Mouse (Mus musculus): ENCODE measurements around the gene Pld2. TPM values are rescaled to one million over a fixed set of nuclear protein-coding genes. Genes with fewer than 3 reads are reported as not detected.

Gene Pld2
- total and polyA plus RNA-seq, 2 experiments from 2014 or later = 11.6 to 40.5 TPM

DNA sequence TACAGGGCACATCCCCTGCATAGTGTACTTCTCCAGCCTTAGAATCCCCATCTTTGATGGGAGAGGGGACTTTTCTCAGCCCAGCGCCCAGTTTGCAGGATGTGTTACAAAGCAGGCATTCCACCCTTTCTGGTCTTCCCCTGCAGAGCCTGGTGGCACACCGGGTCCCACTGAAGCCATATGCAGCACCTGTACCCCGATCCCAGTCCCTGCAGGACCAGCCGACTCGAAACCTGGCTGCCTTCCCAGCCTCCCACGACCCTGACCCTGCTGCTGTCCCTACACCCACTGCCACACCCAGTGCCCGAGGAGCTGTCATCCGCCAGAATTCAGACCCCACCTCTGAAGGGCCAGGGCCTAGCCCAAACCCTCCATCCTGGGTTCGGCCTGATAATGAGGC is 67.7 kb downstream of the Pld2 start:
- H3K4me1 ChIP-seq (ENCODE audit: insufficient read depth) = no peaks in the 10 kb centered on the region
- DNase-seq (no peak), ATAC-seq (no peak)
- no peaks in the 10 kb centered on the region for H3K9me3 ChIP-seq (ENCODE audit: low read length)
- WGBS = 91% methylated on average over 9 of the region's 9 CpGs
- no peaks in the 10 kb centered on the region for H3K27me3 ChIP-seq (ENCODE audit: insufficient read depth, low read length)
- H3K36me3 ChIP-seq (ENCODE audit: insufficient read depth) = peaks cover 78% of the 10 kb centered on the region
- H3K9ac ChIP-seq = no peak overlapping the region
- no peak overlapping the region for H3K27ac ChIP-seq (ENCODE audit: low read depth, low read length)
- no peak overlapping the region for H3K4me2 ChIP-seq (ENCODE audit: low read depth)
- no peak overlapping the region for H3K4me3 ChIP-seq (ENCODE audit: low read depth, low read length)
- TF ChIP-seq CTCF (IDR thresholded peaks at IDR 0.05; ENCODE audit: low read depth) = no peak

Other genes starting within 250 kb of the Pld2 start
- 0.10 TPM in 1 of 2 replicates, not detected in the other for gene Alox12e, start 217.4 kb upstream of the Pld2 start, total RNA-seq (2014; rRNA removed)
- gene Alox12e, start 217.4 kb upstream of the Pld2 start, polyA plus RNA-seq (2015; fragmentation: Nextera tagmentation; extraction: Ambion mirVana) = 0.08 TPM in 2 replicates
- not detected in 2 replicates for gene Alox15, start 188.0 kb upstream of the Pld2 start, total RNA-seq (2014; rRNA removed)
- gene Alox15, start 188.0 kb upstream of the Pld2 start, polyA plus RNA-seq (2015; fragmentation: Nextera tagmentation; extraction: Ambion mirVana) = 0.09 TPM in 1 of 2 replicates, not detected in the other
- gene Pelp1, start 130.0 kb upstream of the Pld2 start, total RNA-seq (2014; rRNA removed) = 24.5 and 30.7 TPM in 2 replicates
- gene Pelp1, start 130.0 kb upstream of the Pld2 start, polyA plus RNA-seq (2015; fragmentation: Nextera tagmentation; extraction: Ambion mirVana) = 21.0 and 31.3 TPM in 2 replicates
- 71.9 and 74.4 TPM in 2 replicates for gene Arrb2, start 107.4 kb upstream of the Pld2 start, total RNA-seq (2014; rRNA removed)
- 39.6 and 44.9 TPM in 2 replicates for gene Arrb2, start 107.4 kb upstream of the Pld2 start, polyA plus RNA-seq (2015; fragmentation: Nextera tagmentation; extraction: Ambion mirVana)
- gene Med11, start 88.1 kb upstream of the Pld2 start, total RNA-seq (2014; rRNA removed) = 21.2 and 41.3 TPM in 2 replicates
- gene Med11, start 88.1 kb upstream of the Pld2 start, polyA plus RNA-seq (2015; fragmentation: Nextera tagmentation; extraction: Ambion mirVana) = 35.3 and 35.6 TPM in 2 replicates
- gene Zmynd15, start 80.6 kb upstream of the Pld2 start, total RNA-seq (2014; rRNA removed) = 0.54 and 1.1 TPM in 2 replicates
- 0.24 and 0.84 TPM in 2 replicates for gene Zmynd15, start 80.6 kb upstream of the Pld2 start, polyA plus RNA-seq (2015; fragmentation: Nextera tagmentation; extraction: Ambion mirVana)
- 2.2 and 2.3 TPM in 2 replicates for gene Cxcl16, start 80.1 kb upstream of the Pld2 start, total RNA-seq (2014; rRNA removed)
- gene Cxcl16, start 80.1 kb upstream of the Pld2 start, polyA plus RNA-seq (2015; fragmentation: Nextera tagmentation; extraction: Ambion mirVana) = 2.0 and 2.4 TPM in 2 replicates
- 2.8 and 6.3 TPM in 2 replicates for gene Tm4sf5, start 34.8 kb upstream of the Pld2 start, total RNA-seq (2014; rRNA removed)
- 7.5 and 11.6 TPM in 2 replicates for gene Tm4sf5, start 34.8 kb upstream of the Pld2 start, polyA plus RNA-seq (2015; fragmentation: Nextera tagmentation; extraction: Ambion mirVana)
- not detected in 2 replicates for gene Vmo1, start 25.4 kb upstream of the Pld2 start, total RNA-seq (2014; rRNA removed)
- gene Vmo1, start 25.4 kb upstream of the Pld2 start, polyA plus RNA-seq (2015; fragmentation: Nextera tagmentation; extraction: Ambion mirVana) = 0.24 TPM in 1 of 2 replicates, not detected in the other
- gene Gltpd2, start 20.9 kb upstream of the Pld2 start, total RNA-seq (2014; rRNA removed) = not detected in 2 replicates
- gene Gltpd2, start 20.9 kb upstream of the Pld2 start, polyA plus RNA-seq (2015; fragmentation: Nextera tagmentation; extraction: Ambion mirVana) = 0.18 and 0.25 TPM in 2 replicates
- gene Psmb6, start 14.7 kb upstream of the Pld2 start, total RNA-seq (2014; rRNA removed) = 428 and 451 TPM in 2 replicates
- gene Psmb6, start 14.7 kb upstream of the Pld2 start, polyA plus RNA-seq (2015; fragmentation: Nextera tagmentation; extraction: Ambion mirVana) = 820 and 1,026 TPM in 2 replicates
- gene Gm40193, start 7.1 kb upstream of the Pld2 start, total RNA-seq (2014; rRNA removed) = not detected in 2 replicates
- gene Gm40193, start 7.1 kb upstream of the Pld2 start, polyA plus RNA-seq (2015; fragmentation: Nextera tagmentation; extraction: Ambion mirVana) = not detected in 2 replicates
- 63.5 and 81.2 TPM in 2 replicates for gene Mink1, start 22.8 kb downstream of the Pld2 start, total RNA-seq (2014; rRNA removed)
- 9.5 and 15.0 TPM in 2 replicates for gene Mink1, start 22.8 kb downstream of the Pld2 start, polyA plus RNA-seq (2015; fragmentation: Nextera tagmentation; extraction: Ambion mirVana)
- 0.31 and 0.48 TPM in 2 replicates for gene 4930544D05Rik, start 75.8 kb downstream of the Pld2 start, total RNA-seq (2014; rRNA removed)
- not detected in 2 replicates for gene 4930544D05Rik, start 75.8 kb downstream of the Pld2 start, polyA plus RNA-seq (2015; fragmentation: Nextera tagmentation; extraction: Ambion mirVana)
- 0.92 TPM in 1 of 2 replicates, not detected in the other for gene Chrne, start 79.2 kb downstream of the Pld2 start, total RNA-seq (2014; rRNA removed)
- 0.58 and 1.0 TPM in 2 replicates for gene Chrne, start 79.2 kb downstream of the Pld2 start, polyA plus RNA-seq (2015; fragmentation: Nextera tagmentation; extraction: Ambion mirVana)
- 0.10 TPM in 1 of 2 replicates, not detected in the other for gene Gp1ba, start 99.1 kb downstream of the Pld2 start, total RNA-seq (2014; rRNA removed)
- 0.08 and 0.18 TPM in 2 replicates for gene Gp1ba, start 99.1 kb downstream of the Pld2 start, polyA plus RNA-seq (2015; fragmentation: Nextera tagmentation; extraction: Ambion mirVana)
- 63.2 and 76.4 TPM in 2 replicates for gene Rnf167, start 107.2 kb downstream of the Pld2 start, total RNA-seq (2014; rRNA removed)
- gene Rnf167, start 107.2 kb downstream of the Pld2 start, polyA plus RNA-seq (2015; fragmentation: Nextera tagmentation; extraction: Ambion mirVana) = 102 and 109 TPM in 2 replicates
- 133 and 134 TPM in 2 replicates for gene Slc25a11, start 107.4 kb downstream of the Pld2 start, total RNA-seq (2014; rRNA removed)
- 151 and 160 TPM in 2 replicates for gene Slc25a11, start 107.4 kb downstream of the Pld2 start, polyA plus RNA-seq (2015; fragmentation: Nextera tagmentation; extraction: Ambion mirVana)
- 386 and 408 TPM in 2 replicates for gene Pfn1, start 114.6 kb downstream of the Pld2 start, total RNA-seq (2014; rRNA removed)
- gene Pfn1, start 114.6 kb downstream of the Pld2 start, polyA plus RNA-seq (2015; fragmentation: Nextera tagmentation; extraction: Ambion mirVana) = 687 and 843 TPM in 2 replicates
- 7.4 and 14.6 TPM in 2 replicates for gene Eno3, start 117.1 kb downstream of the Pld2 start, total RNA-seq (2014; rRNA removed)
- 4.3 and 5.5 TPM in 2 replicates for gene Eno3, start 117.1 kb downstream of the Pld2 start, polyA plus RNA-seq (2015; fragmentation: Nextera tagmentation; extraction: Ambion mirVana)
- gene Spag7, start 129.4 kb downstream of the Pld2 start, total RNA-seq (2014; rRNA removed) = 49.2 and 57.1 TPM in 2 replicates
- gene Spag7, start 129.4 kb downstream of the Pld2 start, polyA plus RNA-seq (2015; fragmentation: Nextera tagmentation; extraction: Ambion mirVana) = 56.6 and 116 TPM in 2 replicates
- gene Camta2, start 148.0 kb downstream of the Pld2 start, total RNA-seq (2014; rRNA removed) = 12.8 and 17.3 TPM in 2 replicates
- gene Camta2, start 148.0 kb downstream of the Pld2 start, polyA plus RNA-seq (2015; fragmentation: Nextera tagmentation; extraction: Ambion mirVana) = 11.1 and 17.7 TPM in 2 replicates
- gene Inca1, start 160.1 kb downstream of the Pld2 start, total RNA-seq (2014; rRNA removed) = 0.62 and 0.69 TPM in 2 replicates
- 1.5 and 2.1 TPM in 2 replicates for gene Inca1, start 160.1 kb downstream of the Pld2 start, polyA plus RNA-seq (2015; fragmentation: Nextera tagmentation; extraction: Ambion mirVana)
- 16.8 and 25.9 TPM in 2 replicates for gene Kif1c, start 160.5 kb downstream of the Pld2 start, total RNA-seq (2014; rRNA removed)
- 1.1 and 1.2 TPM in 2 replicates for gene Kif1c, start 160.5 kb downstream of the Pld2 start, polyA plus RNA-seq (2015; fragmentation: Nextera tagmentation; extraction: Ambion mirVana)
- 13.4 and 14.8 TPM in 2 replicates for gene Zfp3, start 224.1 kb downstream of the Pld2 start, total RNA-seq (2014; rRNA removed)
- gene Zfp3, start 224.1 kb downstream of the Pld2 start, polyA plus RNA-seq (2015; fragmentation: Nextera tagmentation; extraction: Ambion mirVana) = 13.5 and 15.1 TPM in 2 replicates

Data from forebrain, postnatal 0 days (tissue).